Mouse (Mus musculus) bone marrow, adult 2 months (tissue): ENCODE measurements at regions not wholly inside any gene's neighbourhood (a gene's known extent, or its start where the extent isn't known, plus 50 kb on each side); places are given as distances from the start of the nearest gene placed in this dataset.
"Not testable (repeated sequence)": the region's sequence is repeated elsewhere in the genome, so short reads cannot be mapped to it uniquely, and the experiment has no call there.

Experiments
- H3K27ac ChIP-seq: fragments of 200-500 bp; 2 replicates; pipeline ENCODE4 v1.5.1; 2012; ENCODE audit warnings: low read depth, mild to moderate bottlenecking, control low read depth, inconsistent platforms, low read length; ENCODE audit not compliant: control insufficient read depth, poor library complexity, insufficient read depth
- H3K4me1 ChIP-seq: fragments of 200-500 bp; 2 replicates; pipeline ENCODE4 v1.6.1; 2011; ENCODE audit warnings: low read length; ENCODE audit not compliant: control insufficient read depth, insufficient read depth
- H3K4me3 ChIP-seq: fragments of 200-500 bp; replicated peaks from 2 replicates; pipeline ENCODE3; 2011; ENCODE audit warnings: mild to moderate bottlenecking, low read depth, low read length, control low read depth; ENCODE audit not compliant: control insufficient read depth
- CTCF ChIP-seq: fragments of 200-500 bp; IDR thresholded peaks from 2 replicates; pipeline ENCODE4 v1.5.1; 2011; ENCODE audit warnings: low read length, control low read depth; ENCODE audit not compliant: control insufficient read depth, insufficient read depth
- POLR2A ChIP-seq: fragments of 200-500 bp; IDR thresholded peaks from 2 replicates; pipeline ENCODE4 v1.6.1; 2011; ENCODE audit warnings: low read depth, mild to moderate bottlenecking, control low read depth, low read length, borderline replicate concordance; ENCODE audit not compliant: control insufficient read depth
- WGBS: fragments of 180-500 bp; shearing (Covaris S2); methylation state at CpG from one replicate; pipeline ENCODE4 v1.1.7; 2018; 5-methylcytosine and 5-hydroxymethylcytosine counted together

DNA sequence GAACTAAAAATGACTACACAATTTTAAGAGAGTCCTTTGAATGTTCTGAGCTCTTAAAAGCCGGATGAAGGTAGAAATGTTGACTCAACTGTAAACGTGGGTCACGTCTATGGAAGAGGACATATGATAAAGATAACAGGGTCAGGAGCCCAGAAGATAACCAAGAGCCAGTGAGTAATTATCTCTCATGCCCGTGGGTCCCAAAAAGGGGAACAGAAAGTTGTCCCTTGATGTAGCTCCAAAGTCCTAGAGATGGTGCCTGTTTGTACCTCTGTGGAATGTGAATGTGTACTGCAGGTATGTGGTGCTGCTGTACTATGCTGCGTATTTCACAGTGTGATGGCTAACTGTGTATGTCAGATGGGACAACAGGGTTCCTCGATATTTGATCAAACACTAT is 479.1 kb downstream of the Gja1 start:
- TF ChIP-seq POLR2A, result no peak
- no peak for TF ChIP-seq CTCF
- WGBS, result 43% methylated on average over 6 of the region's 6 CpGs
- Histone ChIP-seq H3K4me3 (no peak overlapping the region), H3K27ac (no peak overlapping the region), H3K4me1 (no peaks in the 10 kb centered on the region)

DNA sequence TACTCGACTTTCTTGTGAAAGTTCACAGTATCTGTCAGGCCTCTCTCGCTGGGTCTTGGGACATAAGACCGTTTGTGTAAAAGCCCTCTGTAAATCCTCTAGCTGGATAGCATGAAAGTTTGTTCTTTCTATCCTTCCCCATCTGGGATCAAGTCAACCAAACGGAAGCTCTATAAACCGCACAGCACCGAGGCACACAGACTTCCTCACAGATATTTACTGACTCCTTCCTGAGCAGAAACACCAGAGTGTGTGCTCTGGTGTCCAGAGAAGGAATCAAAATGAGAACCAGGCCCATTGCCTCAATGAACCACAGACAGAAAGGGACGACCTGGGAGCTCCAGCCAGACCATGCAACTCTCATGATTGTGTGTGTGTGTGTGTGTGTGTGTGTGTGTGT is 502.6 kb downstream of the Gja1 start:
- H3K4me3 ChIP-seq, result no peak overlapping the region
- no peak for TF ChIP-seq CTCF
- TF ChIP-seq POLR2A, result no peak
- 14% methylated on average over 7 of the region's 7 CpGs for WGBS

DNA sequence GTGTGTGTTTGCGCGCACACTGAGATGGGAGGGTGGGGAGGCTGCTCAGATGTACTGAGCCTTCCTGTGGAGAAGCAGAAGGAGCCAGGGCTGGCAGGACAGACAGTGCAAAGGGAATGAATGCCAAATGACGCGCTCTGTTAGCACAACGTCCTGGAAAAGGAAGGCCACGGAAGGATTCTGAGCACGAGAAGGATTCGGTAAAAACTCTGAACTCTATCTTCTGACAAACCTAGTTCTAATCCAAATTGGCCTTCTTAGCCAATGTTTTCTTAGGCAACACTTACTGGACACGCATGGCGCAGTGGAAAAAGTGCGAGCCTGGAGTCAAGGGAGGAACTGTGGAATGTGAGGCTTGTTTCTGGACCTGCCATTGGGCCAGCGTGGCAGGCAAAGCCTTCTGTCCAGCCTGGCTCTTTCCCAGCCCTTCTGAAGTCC is 503.0 kb downstream of the Gja1 start:
- no peak overlapping the region for H3K4me3 ChIP-seq
- no peak overlapping the region for H3K27ac ChIP-seq
- WGBS, result 35% methylated on average over 12 of the region's 12 CpGs
- no peak for TF ChIP-seq CTCF
- TF ChIP-seq POLR2A, result no peak
- no peaks in the 10 kb centered on the region; the same call in 1 of the 2 replicates for H3K4me1 ChIP-seq

More for the DNA sequence above, 502.6 kb downstream of the Gja1 start:
- Histone ChIP-seq H3K4me1 (no peaks in the 10 kb centered on the region; the same call in 1 of the 2 replicates), H3K27ac (no peak overlapping the region)

DNA sequence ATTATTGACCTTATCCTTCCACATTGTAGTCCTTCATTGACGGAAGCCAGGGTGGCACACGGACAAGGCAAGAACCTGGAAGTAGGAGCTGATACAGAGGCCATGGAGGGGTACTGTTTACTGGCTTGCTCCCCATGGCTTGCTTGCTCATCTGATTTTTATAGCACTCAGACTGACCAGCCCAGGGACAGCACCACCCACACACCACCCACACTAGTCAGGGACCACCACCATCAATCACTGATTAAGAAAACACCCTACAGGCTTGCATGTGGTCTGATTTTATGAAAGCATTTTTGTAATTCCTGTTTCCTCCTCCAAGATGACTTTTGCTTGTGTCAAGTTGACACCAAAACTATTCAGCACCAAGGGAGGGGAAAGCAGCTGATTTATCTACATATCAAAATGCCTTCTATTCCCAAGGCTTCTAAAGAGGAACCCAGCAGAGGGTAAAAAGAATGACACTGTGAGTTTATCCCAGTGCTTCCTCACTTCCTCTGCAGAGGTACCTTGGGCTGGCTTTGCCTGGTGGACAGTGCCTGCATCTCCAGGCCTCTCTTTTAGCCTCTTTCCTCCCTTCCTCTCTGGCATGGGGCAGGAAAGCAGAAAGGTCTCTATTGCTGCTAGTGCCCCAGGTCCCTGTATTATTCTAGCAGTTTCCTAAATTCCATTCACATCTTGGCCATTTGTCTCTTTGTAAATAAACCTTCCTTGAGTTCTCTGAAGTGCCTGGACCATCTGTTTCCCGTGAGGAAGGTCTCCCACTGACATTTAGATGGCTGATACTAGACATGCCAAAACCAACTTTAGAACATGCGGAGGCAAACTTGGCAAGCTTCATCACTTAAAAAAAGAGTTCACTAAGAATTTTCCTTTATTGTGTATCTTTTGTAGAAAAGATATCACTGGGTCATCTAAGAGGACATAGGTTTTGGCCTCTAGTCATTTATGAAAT is 507.6 kb downstream of the Gja1 start:
- H3K4me1 ChIP-seq, result no peaks in the 10 kb centered on the region; the same call in 1 of the 2 replicates
- 71% methylated on average over 4 of the region's 4 CpGs for WGBS
- H3K27ac ChIP-seq, result no peak overlapping the region
- H3K4me3 ChIP-seq, result no peak overlapping the region
- no peak for TF ChIP-seq CTCF
- TF ChIP-seq POLR2A, result no peak

DNA sequence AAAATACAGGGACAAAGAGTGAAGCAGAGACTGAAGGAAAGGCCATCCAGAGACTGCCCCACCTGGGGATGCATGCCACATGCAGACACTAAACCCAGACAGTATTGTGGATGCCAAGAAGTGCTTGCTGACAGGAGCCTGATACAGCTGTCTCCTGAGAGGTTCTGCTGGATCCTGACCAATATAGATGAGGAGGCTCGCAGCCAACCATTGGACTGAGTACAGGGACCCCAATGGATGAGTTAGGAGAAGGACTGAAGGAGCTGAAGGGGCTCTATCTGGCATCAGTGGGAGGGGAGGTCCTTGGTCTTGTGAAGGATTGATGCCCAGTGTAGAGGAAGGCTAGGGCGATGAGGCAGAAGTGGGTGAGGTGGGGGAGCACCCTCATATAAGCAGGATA is 514.4 kb downstream of the Gja1 start:
- H3K4me3 ChIP-seq, H3K27ac ChIP-seq, H3K4me1 ChIP-seq: not testable (repeated sequence)
- WGBS, result 85% methylated on average over 2 of the region's 2 CpGs

DNA sequence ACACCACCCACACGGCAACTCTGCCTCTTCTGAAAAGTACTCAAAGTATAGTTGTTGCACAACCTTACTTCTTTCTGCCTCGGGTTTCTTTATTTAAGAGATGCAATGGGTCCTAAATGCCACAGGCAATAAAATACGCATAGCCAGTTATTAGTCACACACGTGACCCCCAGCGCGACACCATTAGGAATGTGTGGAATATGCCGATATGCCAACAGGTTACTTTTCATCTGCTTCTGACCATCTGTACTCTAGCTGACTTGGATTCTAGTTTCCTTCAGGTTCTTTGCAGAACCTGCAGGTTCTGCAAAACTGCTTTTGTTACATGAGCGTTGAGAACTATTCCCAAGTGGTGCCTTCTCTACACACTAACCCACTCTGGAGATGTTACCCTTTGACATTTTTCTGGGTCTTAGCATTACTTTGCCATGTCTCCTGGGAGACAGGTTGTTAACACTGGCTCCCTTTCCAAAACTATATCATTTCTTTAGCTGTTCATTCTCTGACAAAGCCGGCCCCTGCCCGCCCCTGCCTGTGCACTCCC is 515.6 kb downstream of the Gja1 start:
- 86% methylated on average over 10 of the region's 10 CpGs for WGBS
- TF ChIP-seq POLR2A (no peak), CTCF (no peak)
- H3K4me1 ChIP-seq, result no peaks in the 10 kb centered on the region
- H3K27ac ChIP-seq, result no peak overlapping the region
- H3K4me3 ChIP-seq, result no peak overlapping the region

DNA sequence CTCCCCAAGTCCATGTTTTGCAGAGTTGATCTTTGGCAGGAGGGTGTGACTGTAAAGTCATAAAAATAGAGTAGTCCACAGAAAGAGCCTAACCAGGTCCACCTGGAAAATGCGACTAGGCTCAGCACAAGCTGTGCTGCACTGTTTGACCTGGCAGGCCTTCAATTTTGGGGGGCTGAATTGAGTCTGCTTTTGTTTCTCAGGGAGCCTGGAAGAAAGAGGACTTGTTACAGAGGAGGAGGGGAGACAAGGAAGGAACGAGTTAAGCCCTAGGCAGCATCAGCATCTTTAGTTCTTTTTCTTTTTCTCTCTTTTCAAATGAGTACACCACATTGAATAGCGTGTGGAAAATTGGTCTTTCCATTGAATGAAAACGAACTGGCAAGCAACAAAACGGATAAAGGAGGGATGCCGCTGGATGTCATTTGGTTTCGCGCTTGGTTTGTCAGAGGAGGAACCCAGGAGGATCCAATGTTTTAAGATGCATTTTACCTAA is 516.1 kb downstream of the Gja1 start:
- 90% methylated on average over 8 of the region's 8 CpGs for WGBS
- Histone ChIP-seq H3K4me3 (no peak overlapping the region), H3K4me1 (no peaks in the 10 kb centered on the region), H3K27ac (no peak overlapping the region)
- no peak for TF ChIP-seq POLR2A

DNA sequence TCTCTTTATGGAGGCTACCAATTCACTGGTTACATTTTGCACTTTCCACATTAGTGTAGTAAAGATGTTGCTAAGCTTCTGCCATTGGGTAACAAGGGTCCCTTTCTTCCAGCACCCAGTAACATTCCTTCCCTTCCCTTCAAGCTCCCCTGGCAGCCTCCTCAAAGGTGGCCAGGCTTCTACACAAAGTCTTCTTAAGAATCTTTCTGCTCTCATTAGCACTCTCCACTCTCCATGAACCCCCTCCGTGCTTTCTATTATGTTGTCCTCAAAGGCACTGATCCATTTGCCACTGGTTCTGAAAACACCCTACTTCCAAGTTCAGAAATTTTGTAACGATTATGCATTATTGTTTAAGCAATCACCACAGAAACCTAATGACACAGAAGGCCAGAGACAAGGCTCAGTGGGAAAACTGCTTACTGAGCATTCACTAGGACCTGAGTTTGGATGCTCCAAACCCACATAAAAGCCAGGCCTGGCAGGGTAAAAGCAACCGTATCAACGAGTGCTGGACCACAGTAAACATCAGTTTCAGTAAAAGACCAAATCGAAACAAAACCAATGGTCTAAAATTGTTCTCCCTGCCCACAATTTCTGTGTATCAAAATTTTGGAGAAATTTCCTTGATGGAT is 522.6 kb downstream of the Gja1 start:
- no peaks in the 10 kb centered on the region for H3K4me1 ChIP-seq
- 76% methylated on average over 5 of the region's 5 CpGs for WGBS
- H3K27ac ChIP-seq, result no peak overlapping the region
- TF ChIP-seq POLR2A (no peak), CTCF (no peak)
- no peak overlapping the region for H3K4me3 ChIP-seq
